Mouse (Mus musculus) heart, adult 2 months (tissue): ENCODE results near the gene Zfy1.

Experiments
- CTCF ChIP-seq: fragments of 200-600 bp; IDR thresholded peaks from 2 replicates; pipeline ENCODE4 v1.8.1; 2022; ENCODE audit warnings: antibody characterized with exemption, mild to moderate bottlenecking, moderate library complexity
- EP300 ChIP-seq: fragments of 200-500 bp; IDR thresholded peaks from 2 replicates; pipeline ENCODE4 v1.6.1; 2011; ENCODE audit warnings: low read depth, low read length, control low read depth; ENCODE audit not compliant: insufficient read depth
- POLR2A ChIP-seq: fragments of 200-500 bp; IDR thresholded peaks from 2 replicates; pipeline ENCODE4 v1.6.1; 2011; ENCODE audit warnings: mild to moderate bottlenecking, low read depth, low read length, control low read depth; ENCODE audit not compliant: insufficient read depth

DNA sequence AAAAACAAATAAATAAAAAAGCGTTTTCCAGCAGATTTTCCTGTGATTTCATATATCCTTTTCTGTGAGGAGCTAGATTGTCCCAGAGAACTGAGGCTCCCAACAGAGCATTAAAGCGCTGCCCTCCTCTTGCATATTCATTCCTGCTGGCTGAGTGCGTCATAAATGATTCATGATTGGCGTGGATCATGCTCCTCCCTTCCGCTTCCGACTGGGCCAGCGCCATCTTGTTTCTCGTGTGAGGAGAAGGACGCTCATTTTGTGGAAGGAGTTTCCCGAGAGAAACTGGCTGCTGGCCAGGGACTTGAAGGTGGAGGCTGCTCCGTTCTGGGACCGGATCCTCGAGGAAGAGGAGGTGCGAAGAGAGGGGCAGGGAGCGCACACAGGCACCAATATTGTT lies 21.2 kb upstream of the Zfy1 start, which contains the start of gene Uba1y:
- TF ChIP-seq POLR2A = no peak
- TF ChIP-seq EP300 = no peak
- TF ChIP-seq CTCF = no peak
